Mouse (Mus musculus) thymus, adult 2 months (tissue): Measurements from ENCODE around the gene Bbs5. TPM values are rescaled to one million over a fixed set of nuclear protein-coding genes. Genes with fewer than 3 reads are reported as not detected.
A peak's percentile ranks its signal among the peaks of the same experiment; 100 is the strongest.
"Not testable (repeated sequence)": the region's sequence is repeated elsewhere in the genome, so short reads cannot be mapped to it uniquely, and the experiment has no call there.

Source experiments
- DNase-seq: peaks from one replicate; pipeline ENCODE4 v3.0.0; 2021
- H3K27ac ChIP-seq: fragments of 200-500 bp; 2 replicates; pipeline ENCODE4 v1.5.1; 2012; ENCODE audit warnings: low read length, control low read depth; ENCODE audit not compliant: control insufficient read depth, insufficient read depth
- H3K27me3 ChIP-seq: fragments of 200-500 bp; 2 replicates; pipeline ENCODE4 v1.6.1; 2012; ENCODE audit warnings: mild to moderate bottlenecking, low read length, moderate library complexity, mixed read lengths; ENCODE audit not compliant: control insufficient read depth, insufficient read depth
- H3K36me3 ChIP-seq: fragments of 200-500 bp; 2 replicates; pipeline ENCODE4 v1.6.1; 2012; ENCODE audit warnings: mild to moderate bottlenecking, low read length, moderate library complexity; ENCODE audit not compliant: control insufficient read depth, insufficient read depth
- H3K4me1 ChIP-seq: fragments of 200-500 bp; replicated peaks from 2 replicates; pipeline ENCODE4 v1.6.1; 2012; ENCODE audit warnings: low read length; ENCODE audit not compliant: control insufficient read depth, insufficient read depth
- H3K4me3 ChIP-seq: fragments of 200-500 bp; 2 replicates; pipeline ENCODE4 v1.5.1; 2012; ENCODE audit warnings: mild to moderate bottlenecking, low read length, control low read depth, moderate library complexity; ENCODE audit not compliant: control insufficient read depth, insufficient read depth
- CTCF ChIP-seq: fragments of 200-500 bp; IDR thresholded peaks from 2 replicates; pipeline ENCODE4 v1.5.1; 2012; ENCODE audit warnings: mild to moderate bottlenecking, control low read depth, low read length, moderate library complexity, borderline replicate concordance; ENCODE audit not compliant: control insufficient read depth, poor library complexity, insufficient read depth; ENCODE audit errors: extremely low read depth
- POLR2A ChIP-seq: fragments of 200-500 bp; IDR thresholded peaks from 2 replicates; pipeline ENCODE4 v1.6.1; 2012; ENCODE audit warnings: mild to moderate bottlenecking, low read length, control low read depth, moderate library complexity; ENCODE audit not compliant: control insufficient read depth, poor library complexity, insufficient read depth; ENCODE audit errors: extremely low read depth
- WGBS: fragments of 180-500 bp; shearing (Covaris S2); methylation state at CpG from one replicate; pipeline ENCODE4 v1.1.7; 2018; 5-methylcytosine and 5-hydroxymethylcytosine counted together
- polyA plus RNA-seq: library from polyadenylated mRNA; depleted of rRNA; stranded (reverse); fragments of >200 nt; gene quantifications from 2 replicates; pipeline ENCODE4 v1.2.3, GENCODE M21; 2012

The Bbs5 gene
- polyA plus RNA-seq, 1 experiment = 0.39 TPM

DNA sequence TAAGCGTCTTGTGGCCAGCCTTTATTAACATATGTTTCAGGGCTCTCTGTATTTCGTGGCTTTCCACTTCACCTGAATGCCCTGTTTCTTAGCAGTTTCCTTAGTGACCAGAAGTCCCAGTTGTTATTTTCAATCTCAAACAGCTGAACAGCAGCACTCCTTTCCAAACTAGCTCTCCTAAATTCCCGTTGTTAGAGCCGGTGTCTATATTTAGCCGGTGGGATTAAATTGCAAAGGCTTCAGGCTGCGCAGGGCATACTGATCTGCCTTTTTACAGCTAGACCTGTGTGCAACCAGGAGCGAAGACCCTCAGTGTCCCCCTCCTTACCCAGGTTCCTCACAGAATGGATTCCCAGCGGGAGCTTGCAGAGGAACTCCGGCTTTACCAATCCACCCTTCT lies 22.9 kb downstream of the Bbs5 start, which contains the start of gene Klhl41:
Gene Klhl41 (plus strand): TSS at position 268 of the 400 bp plus-strand sequence.
- no peak for DNase-seq
- Histone ChIP-seq H3K4me3 (no peak within 1 kb of the TSS), H3K27ac (no peak within 1 kb of the TSS)

DNA sequence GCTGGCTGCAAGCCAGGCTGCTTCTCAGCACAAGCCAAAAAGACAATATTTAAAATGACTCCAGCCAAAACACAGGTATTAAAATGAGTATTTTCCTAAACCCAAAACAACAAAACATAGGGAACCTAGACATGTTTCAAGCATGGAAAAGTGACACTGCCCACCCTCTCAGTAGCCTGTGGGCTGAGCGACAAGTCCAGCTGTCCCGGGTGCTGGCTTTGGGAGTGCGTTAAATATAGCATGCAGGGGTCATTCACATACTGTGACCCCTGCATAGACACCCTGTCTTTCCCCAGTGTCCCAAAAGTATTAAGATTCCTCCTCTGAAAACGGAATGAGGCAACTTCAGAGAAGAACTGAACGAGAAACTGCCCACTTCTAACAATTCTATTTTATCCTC lies 26.8 kb downstream of the Bbs5 start:
- no peaks in the 10 kb centered on the region for H3K36me3 ChIP-seq
- TF ChIP-seq CTCF = no peak
- TF ChIP-seq POLR2A = no peak
- no peaks in the 10 kb centered on the region for H3K4me1 ChIP-seq
- DNase-seq = no peak
- WGBS = 93% methylated on average over 5 of the region's 5 CpGs
- H3K27me3 ChIP-seq = no peaks in the 10 kb centered on the region
- no peak overlapping the region for H3K27ac ChIP-seq
- H3K4me3 ChIP-seq = no peak overlapping the region

More for the DNA sequence above, 22.9 kb downstream of the Bbs5 start, which contains the start of gene Klhl41:
- no peak for TF ChIP-seq POLR2A
- TF ChIP-seq CTCF = no peak
- H3K36me3 ChIP-seq = no peaks in the 10 kb centered on the region
- no peaks in the 10 kb centered on the region for H3K27me3 ChIP-seq
- H3K4me1 ChIP-seq = no peaks in the 10 kb centered on the region
- 92% methylated on average over 9 of the region's 9 CpGs for WGBS

DNA sequence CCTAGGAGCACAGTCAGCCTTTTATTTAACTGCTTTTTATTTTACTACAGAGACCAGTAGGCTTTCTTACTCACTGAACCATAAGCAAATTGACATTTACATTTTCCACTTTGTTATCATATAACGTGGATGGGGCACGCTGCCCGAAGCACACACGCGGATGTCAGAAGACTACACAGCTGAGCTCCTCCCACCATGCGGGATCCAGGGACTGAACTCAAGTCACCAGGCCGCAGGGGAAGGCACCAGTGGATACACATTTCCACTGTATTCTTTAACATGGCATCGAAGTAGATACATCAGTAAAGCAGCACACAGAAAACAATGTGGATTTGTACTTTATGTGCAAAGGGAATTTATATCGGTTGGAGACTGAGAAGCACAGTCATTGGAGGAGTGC lies 28.3 kb downstream of the Bbs5 start:
- H3K4me1 ChIP-seq = no peaks in the 10 kb centered on the region
- DNase-seq = no peak
- TF ChIP-seq CTCF (no peak), POLR2A (no peak)
- 96% methylated on average over 9 of the region's 9 CpGs for WGBS
- H3K4me3 ChIP-seq = no peak overlapping the region
- no peaks in the 10 kb centered on the region for H3K27me3 ChIP-seq
- no peak overlapping the region for H3K27ac ChIP-seq
- H3K36me3 ChIP-seq = no peaks in the 10 kb centered on the region

DNA sequence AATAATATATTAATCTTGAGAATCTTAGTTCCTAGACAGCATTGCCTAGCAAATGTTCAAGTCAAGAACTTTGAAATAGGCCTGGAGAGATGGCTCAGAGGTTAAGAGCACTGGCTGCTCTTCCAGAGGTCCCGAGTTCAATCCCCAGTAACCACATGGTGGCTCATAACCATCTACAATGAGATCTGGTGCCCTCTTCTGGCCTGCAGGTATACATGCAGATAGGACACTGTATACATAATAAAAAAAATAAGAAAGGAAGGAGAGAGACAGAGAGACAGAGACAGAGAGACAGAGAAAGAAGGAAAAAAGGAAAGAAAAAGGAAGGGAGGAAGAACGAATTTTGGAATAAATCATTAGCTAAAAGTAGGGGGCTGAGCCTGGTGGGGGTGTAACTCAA lies 29.7 kb downstream of the Bbs5 start:
- peak; percentile 8 for DNase-seq
- 42% methylated on average over 2 of the region's 2 CpGs for WGBS
- TF ChIP-seq CTCF (no peak), POLR2A (no peak)

DNA sequence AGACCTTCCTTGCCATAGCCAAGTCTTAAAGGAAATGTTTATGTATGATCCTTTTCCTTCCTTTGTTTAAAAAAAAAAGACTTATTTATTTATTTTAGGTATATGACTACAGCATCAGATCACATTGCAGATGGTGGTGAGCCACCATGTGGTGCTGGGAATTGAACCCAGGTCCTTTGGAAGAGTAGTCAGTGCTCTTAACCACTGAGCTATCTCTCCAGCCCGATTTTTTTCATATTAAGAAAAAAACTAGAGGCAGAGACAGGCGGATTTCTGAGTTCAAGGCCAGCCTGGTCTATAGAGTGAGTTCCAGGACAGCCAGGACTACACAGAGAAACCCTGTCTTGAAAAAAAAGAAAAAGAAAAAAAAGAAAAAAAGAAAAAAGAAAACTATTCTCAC lies 30.2 kb downstream of the Bbs5 start:
- not testable (repeated sequence) for H3K4me1 ChIP-seq, H3K36me3 ChIP-seq, H3K27ac ChIP-seq, DNase-seq, H3K27me3 ChIP-seq, H3K4me3 ChIP-seq
- 88% methylated on average over 2 of the region's 2 CpGs for WGBS

More for the DNA sequence above, 29.7 kb downstream of the Bbs5 start:
- H3K4me3 ChIP-seq = no peak overlapping the region
- no peak overlapping the region for H3K27ac ChIP-seq
- H3K4me1 ChIP-seq = no peaks in the 10 kb centered on the region
- H3K36me3 ChIP-seq = no peaks in the 10 kb centered on the region
- H3K27me3 ChIP-seq = no peaks in the 10 kb centered on the region

DNA sequence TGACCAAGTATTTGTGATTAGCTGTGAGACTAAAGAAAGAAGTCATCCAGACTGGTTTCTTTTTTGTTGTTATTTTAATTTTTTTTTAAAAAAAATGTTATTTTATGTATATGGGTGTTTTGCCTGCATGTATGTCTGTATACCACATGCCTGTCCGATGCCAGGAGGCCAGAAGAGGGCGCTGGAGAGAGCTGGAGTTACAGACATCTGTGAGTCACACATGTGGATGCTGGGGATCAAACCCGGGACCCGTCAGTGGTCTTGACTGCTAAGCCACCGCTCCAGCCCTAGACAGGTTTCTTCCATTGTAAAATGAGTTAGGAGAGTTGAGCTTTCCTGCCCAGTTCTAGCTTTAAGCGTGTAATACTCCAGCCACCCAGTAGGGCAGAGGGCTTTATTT lies 33.0 kb downstream of the Bbs5 start:
- Histone ChIP-seq H3K4me1 (no peaks in the 10 kb centered on the region), H3K27me3 (no peaks in the 10 kb centered on the region), H3K27ac (no peak overlapping the region), H3K4me3 (no peak overlapping the region), H3K36me3 (no peaks in the 10 kb centered on the region)
- no peak for TF ChIP-seq POLR2A
- TF ChIP-seq CTCF = peak; percentile 52; the same call in 1 of the 2 replicates
- WGBS = 79% methylated on average over 6 of the region's 6 CpGs
- DNase-seq = peak; percentile 37

DNA sequence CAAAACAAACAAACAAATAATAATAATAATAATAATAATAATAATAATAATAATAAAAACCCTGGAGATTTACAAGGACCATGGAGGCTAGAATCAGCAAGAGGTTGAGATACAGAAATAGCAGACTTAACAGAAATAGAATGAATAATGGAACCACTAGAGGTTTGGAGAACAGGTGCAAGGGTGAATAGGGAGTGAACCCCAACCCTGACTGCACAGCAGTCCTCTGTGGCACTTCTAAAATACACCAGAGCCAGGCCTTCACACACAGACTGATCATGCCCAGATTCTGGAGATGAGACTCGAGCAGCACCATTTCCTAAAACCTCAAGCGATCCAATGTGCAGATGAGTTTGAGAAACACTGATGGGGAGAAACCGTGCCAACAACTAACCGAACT lies 35.0 kb downstream of the Bbs5 start:
- H3K4me1 ChIP-seq = no peaks in the 10 kb centered on the region
- TF ChIP-seq CTCF = no peak
- H3K27me3 ChIP-seq = no peaks in the 10 kb centered on the region
- H3K4me3 ChIP-seq = no peak overlapping the region
- no peaks in the 10 kb centered on the region for H3K36me3 ChIP-seq
- H3K27ac ChIP-seq = no peak overlapping the region
- no peak for DNase-seq
- WGBS = 91% methylated on average over 4 of the region's 4 CpGs
